Mouse (Mus musculus) mouse embryonic stem cell (cell line): ENCODE results near the gene Utf1.

Experiments used
- in situ Hi-C, 2 experiments: fragments of 300-500 bp; cut with MboI; formaldehyde crosslinking; loops; 1 replicate in 1 of 2; 3 replicates in 1 of 2; pipeline ENCODE4 v1.14.3; 2019 to 2020; ENCODE audit warnings: low sequenced_read_pairs in 2 of 2, low pct_unique_long_range_greater_than_20kb in 1 of 2, mixed read lengths in 1 of 2; ENCODE audit not compliant: unreplicated experiment in 1 of 2

Utf1 gene

DNA sequence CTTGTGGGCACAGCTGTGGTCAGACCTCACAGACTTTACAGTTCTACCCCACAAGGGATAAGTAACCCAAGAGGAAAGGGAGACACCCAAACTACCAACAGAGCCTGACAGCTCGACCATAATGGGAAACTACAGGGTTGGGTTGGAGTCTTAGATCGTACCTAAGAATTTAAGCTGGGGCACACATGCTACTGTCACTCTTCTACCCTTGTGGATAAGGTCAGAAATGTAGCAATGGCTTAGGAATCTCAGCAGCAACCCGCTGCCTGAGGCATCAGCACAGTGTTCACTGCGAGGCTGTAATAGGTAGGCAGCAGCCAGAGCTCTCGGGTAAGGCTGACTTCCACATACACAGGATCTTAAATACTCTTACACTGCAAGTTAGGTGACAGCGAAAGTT lies 49.9 kb downstream of the Utf1 start:
- in situ Hi-C loops, result loop anchor here in 1 of 2 experiments (5.0 kb wide), 1 partner anchor 96 kb away; no protein-coding TSS in a partner anchor

- in situ Hi-C loops, result loop anchor here in 1 of 2 experiments (5.0 kb wide), 1 partner anchor 97 kb away; no protein-coding TSS in a partner anchor
Measured at GRCm38 (mm10) chr7:139994202-139994601, 50.6 kb downstream of the Utf1 start.

DNA sequence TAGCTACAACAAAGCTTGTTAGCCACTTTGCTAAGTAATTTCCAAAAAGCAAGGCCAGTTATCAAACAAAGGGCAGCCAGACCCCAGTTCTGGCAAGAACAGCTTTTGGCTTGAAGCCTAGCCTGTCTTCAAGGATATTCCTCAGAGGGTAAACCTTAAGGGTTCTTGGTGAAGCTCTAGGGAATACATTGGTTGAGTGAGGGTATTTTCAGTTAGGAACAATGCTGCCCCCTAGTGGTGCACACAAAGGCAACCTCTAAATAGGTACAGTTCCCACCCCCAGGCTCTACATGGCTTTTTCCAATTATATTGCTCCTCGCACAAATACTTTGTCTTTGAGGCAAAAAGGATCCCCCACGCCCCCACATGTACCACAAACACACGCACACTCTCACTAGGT lies 51.1 kb downstream of the Utf1 start:
- in situ Hi-C loops, result loop anchor here (5.0 kb wide), 2 partner anchors 87 to 97 kb away; no protein-coding TSS in a partner anchor
